Mouse (Mus musculus): ENCODE results near the gene Mvd. TPM values are rescaled to one million over a fixed set of nuclear protein-coding genes. Genes with fewer than 3 reads are reported as not detected.

Mvd gene
- polyA plus RNA-seq, 2 experiments, result 38.2 to 42.3 TPM

DNA sequence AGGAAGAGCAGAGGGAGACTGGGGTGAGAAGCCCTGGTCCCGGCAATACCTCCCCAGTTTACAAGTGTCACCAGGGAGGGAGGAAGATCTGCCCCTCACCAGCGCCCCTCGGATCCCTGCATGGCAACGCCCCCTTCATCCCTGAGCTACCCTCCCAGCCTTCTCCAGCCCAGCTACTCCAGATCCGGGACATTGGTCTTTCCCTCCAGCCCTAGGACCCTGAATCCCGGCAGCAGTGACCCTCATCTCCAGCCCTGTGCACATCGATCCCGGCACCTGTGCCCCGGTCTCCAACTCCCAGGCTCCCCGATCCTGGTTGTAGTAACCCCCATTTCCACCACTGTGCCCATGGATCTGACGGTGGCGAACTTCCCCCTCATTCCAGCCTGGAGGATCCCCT, 441 bp downstream of the Mvd start:
- no peak for DNase-seq (ENCODE audit: low spot score)
- no peaks in the 10 kb centered on the region for H3K9me3 ChIP-seq (ENCODE audit: control insufficient read depth, low read length)
- peaks cover 14% of the 10 kb centered on the region for H3K36me3 ChIP-seq (ENCODE audit: control insufficient read depth, insufficient read depth, low read length)
- H3K9ac ChIP-seq (ENCODE audit: low read depth, low read length, severe bottlenecking), result peak overlapping the region; percentile 65
- H3K4me1 ChIP-seq (ENCODE audit: control insufficient read depth, insufficient read depth, low read length), result peaks cover 14% of the 10 kb centered on the region
- TF ChIP-seq POLR2A (IDR thresholded peaks at IDR 0.05; ENCODE audit: borderline replicate concordance, extremely low read depth, insufficient read depth, insufficient read length), result no peak
- no peak; the same call in 1 of the 2 replicates for ATAC-seq (ENCODE audit: low FRiP score, low read depth)
- WGBS, result 3% methylated on average over 10 of the region's 12 CpGs
- H3K27ac ChIP-seq (replicated peaks; ENCODE audit: low read depth, low read length), result peak overlapping the region; percentile 28; the same call in 1 of the 2 replicates
- no peaks in the 10 kb centered on the region for H3K27me3 ChIP-seq (ENCODE audit: control insufficient read depth, insufficient read depth, low read length)
- peak overlapping the region; percentile 68 for H3K4me3 ChIP-seq (replicated peaks; ENCODE audit: low read length)
- peak overlapping the region; percentile 95 for H3K4me2 ChIP-seq (replicated peaks; ENCODE audit: low read depth, low read length, severe bottlenecking)

DNA sequence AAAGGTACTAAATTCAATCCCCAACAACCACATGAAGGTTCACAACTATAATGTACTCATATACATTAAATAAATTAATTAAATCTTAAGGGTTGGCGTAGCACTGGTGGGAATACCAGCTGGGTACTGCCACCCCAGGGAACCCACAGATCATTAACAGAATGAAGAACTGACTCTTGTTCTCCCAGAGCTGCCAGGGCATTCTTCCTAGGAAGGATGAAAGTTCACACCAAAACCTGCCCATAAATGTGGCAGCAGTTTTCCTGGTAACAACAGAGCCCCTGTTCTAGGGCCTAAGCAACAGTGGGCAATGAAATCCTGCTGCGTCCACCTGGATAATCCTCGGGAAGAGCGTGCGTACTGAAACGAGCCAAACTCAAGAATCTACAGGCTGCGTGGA, 866 bp downstream of the Mvd start:
- H3K9me3 ChIP-seq (ENCODE audit: control insufficient read depth, low read length), result no peaks in the 10 kb centered on the region
- H3K27ac ChIP-seq (replicated peaks; ENCODE audit: low read depth, low read length), result no peak overlapping the region
- H3K9ac ChIP-seq (ENCODE audit: low read depth, low read length, severe bottlenecking), result peak overlapping the region; percentile 65
- DNase-seq (ENCODE audit: low spot score) (no peak), ATAC-seq (ENCODE audit: low FRiP score, low read depth) (no peak)
- no peaks in the 10 kb centered on the region for H3K27me3 ChIP-seq (ENCODE audit: control insufficient read depth, insufficient read depth, low read length)
- peaks cover 14% of the 10 kb centered on the region for H3K4me1 ChIP-seq (ENCODE audit: control insufficient read depth, insufficient read depth, low read length)
- TF ChIP-seq POLR2A (IDR thresholded peaks at IDR 0.05; ENCODE audit: borderline replicate concordance, extremely low read depth, insufficient read depth, insufficient read length), result no peak
- H3K4me2 ChIP-seq (replicated peaks; ENCODE audit: low read depth, low read length, severe bottlenecking), result peak overlapping the region; percentile 95
- peak overlapping the region; percentile 68 for H3K4me3 ChIP-seq (replicated peaks; ENCODE audit: low read length)
- peaks cover 18% of the 10 kb centered on the region for H3K36me3 ChIP-seq (ENCODE audit: control insufficient read depth, insufficient read depth, low read length)
- 14% methylated on average over 7 of the region's 7 CpGs for WGBS

DNA sequence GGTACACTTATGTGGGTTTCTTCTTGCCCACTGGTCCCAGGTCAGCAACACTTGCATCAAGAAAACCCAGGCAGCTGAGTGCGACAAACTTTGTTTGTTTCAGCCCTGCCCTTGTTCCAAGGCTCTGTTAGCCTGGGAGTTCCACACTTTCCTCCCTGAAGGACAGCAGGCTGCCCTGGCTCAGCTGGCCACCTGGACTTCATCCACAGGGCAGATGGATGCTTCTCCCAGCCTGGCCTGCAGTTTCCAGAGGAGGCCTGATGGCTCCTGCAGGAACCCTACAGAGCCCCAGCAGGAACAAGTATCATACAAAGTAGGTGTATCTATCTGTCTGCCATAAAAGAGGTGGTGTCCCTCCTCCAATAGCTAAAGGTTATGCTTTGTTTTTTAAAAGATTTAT, 1.9 kb downstream of the Mvd start:
- Histone ChIP-seq H3K9me3 (ENCODE audit: control insufficient read depth, low read length) (no peaks in the 10 kb centered on the region), H3K36me3 (ENCODE audit: control insufficient read depth, insufficient read depth, low read length) (peaks cover 29% of the 10 kb centered on the region), H3K4me2 (replicated peaks; ENCODE audit: low read depth, low read length, severe bottlenecking) (no peak overlapping the region), H3K27me3 (ENCODE audit: control insufficient read depth, insufficient read depth, low read length) (no peaks in the 10 kb centered on the region), H3K4me1 (ENCODE audit: control insufficient read depth, insufficient read depth, low read length) (peaks cover 14% of the 10 kb centered on the region), H3K9ac (ENCODE audit: low read depth, low read length, severe bottlenecking) (no peak overlapping the region), H3K27ac (replicated peaks; ENCODE audit: low read depth, low read length) (no peak overlapping the region), H3K4me3 (replicated peaks; ENCODE audit: low read length) (no peak overlapping the region)
- no peak for ATAC-seq (ENCODE audit: low FRiP score, low read depth)
- 100% methylated on average over 1 of the region's 1 CpGs for WGBS
- no peak for TF ChIP-seq POLR2A (IDR thresholded peaks at IDR 0.05; ENCODE audit: borderline replicate concordance, extremely low read depth, insufficient read depth, insufficient read length)
- no peak for DNase-seq (ENCODE audit: low spot score)

DNA sequence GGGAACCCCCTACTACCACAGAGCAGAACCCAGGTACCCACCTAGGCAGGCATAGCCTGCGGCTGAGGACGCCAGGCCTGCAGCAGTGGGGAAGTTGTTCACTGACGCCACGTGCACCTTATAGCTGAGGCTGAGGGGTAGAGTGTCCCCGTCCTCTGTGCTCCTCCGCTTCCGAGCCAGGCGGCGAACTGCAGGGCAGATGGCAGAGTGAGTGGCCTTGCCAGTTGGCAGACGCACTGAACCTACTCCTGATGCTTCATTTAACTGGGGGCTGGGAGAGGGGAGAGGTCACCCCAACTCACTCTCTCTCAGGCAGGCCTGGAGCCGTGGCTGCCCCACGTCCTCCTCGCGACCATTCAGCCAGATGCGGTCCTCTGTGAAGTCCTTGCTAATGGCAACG, 3.9 kb downstream of the Mvd start:
- ATAC-seq (ENCODE audit: low FRiP score, low read depth), result no peak
- peaks cover 6% of the 10 kb centered on the region for H3K4me1 ChIP-seq (ENCODE audit: control insufficient read depth, insufficient read depth, low read length)
- no peak overlapping the region for H3K4me2 ChIP-seq (replicated peaks; ENCODE audit: low read depth, low read length, severe bottlenecking)
- H3K36me3 ChIP-seq (ENCODE audit: control insufficient read depth, insufficient read depth, low read length), result peaks cover 42% of the 10 kb centered on the region
- H3K9me3 ChIP-seq (ENCODE audit: control insufficient read depth, low read length), result no peaks in the 10 kb centered on the region
- no peak overlapping the region for H3K9ac ChIP-seq (ENCODE audit: low read depth, low read length, severe bottlenecking)
- no peak overlapping the region for H3K4me3 ChIP-seq (replicated peaks; ENCODE audit: low read length)
- H3K27me3 ChIP-seq (ENCODE audit: control insufficient read depth, insufficient read depth, low read length), result no peaks in the 10 kb centered on the region
- TF ChIP-seq POLR2A (IDR thresholded peaks at IDR 0.05; ENCODE audit: borderline replicate concordance, extremely low read depth, insufficient read depth, insufficient read length), result no peak
- 91% methylated on average over 16 of the region's 16 CpGs for WGBS
- DNase-seq (ENCODE audit: low spot score), result no peak
- no peak overlapping the region for H3K27ac ChIP-seq (replicated peaks; ENCODE audit: low read depth, low read length)

DNA sequence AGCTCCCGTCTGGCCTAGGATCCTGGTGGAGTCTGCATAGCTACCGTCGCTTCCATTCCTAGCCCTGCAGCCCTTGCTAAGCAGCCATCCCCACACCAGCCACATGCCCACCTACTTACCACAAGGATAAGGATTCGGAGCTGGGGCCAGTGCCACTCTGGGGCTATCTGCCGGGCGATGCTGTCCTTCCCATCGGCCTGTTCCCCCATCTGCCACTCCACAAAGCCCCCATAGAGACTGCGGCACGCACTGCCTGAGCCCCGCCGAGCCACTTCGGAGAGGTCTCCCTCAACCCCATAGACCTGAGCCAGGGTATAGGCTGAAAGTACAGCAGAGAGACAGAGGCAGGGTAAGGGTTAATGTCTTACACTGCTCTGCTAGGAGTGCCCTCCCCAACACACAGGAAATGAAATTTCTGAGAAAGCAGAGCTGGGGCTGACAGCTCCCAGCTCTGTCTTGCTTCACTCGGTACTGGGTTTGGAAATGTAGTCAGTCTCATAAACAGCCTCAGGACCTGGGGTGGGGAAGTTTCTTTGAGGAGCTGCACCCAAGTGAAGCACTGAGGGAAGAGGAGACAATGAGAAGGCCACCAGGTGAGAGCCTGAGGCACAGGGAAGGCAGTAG, 5.4 kb downstream of the Mvd start:
- no peak for DNase-seq (ENCODE audit: low spot score)
- no peak overlapping the region for H3K9ac ChIP-seq (ENCODE audit: low read depth, low read length, severe bottlenecking)
- ATAC-seq (ENCODE audit: low FRiP score, low read depth), result no peak
- peaks cover 42% of the 10 kb centered on the region for H3K36me3 ChIP-seq (ENCODE audit: control insufficient read depth, insufficient read depth, low read length)
- peaks cover 9% of the 10 kb centered on the region for H3K4me1 ChIP-seq (ENCODE audit: control insufficient read depth, insufficient read depth, low read length)
- H3K4me3 ChIP-seq (replicated peaks; ENCODE audit: low read length), result no peak overlapping the region
- no peak overlapping the region for H3K27ac ChIP-seq (replicated peaks; ENCODE audit: low read depth, low read length)
- no peaks in the 10 kb centered on the region for H3K27me3 ChIP-seq (ENCODE audit: control insufficient read depth, insufficient read depth, low read length)
- H3K9me3 ChIP-seq (ENCODE audit: control insufficient read depth, low read length), result no peaks in the 10 kb centered on the region
- no peak overlapping the region for H3K4me2 ChIP-seq (replicated peaks; ENCODE audit: low read depth, low read length, severe bottlenecking)
- no peak for TF ChIP-seq POLR2A (IDR thresholded peaks at IDR 0.05; ENCODE audit: borderline replicate concordance, extremely low read depth, insufficient read depth, insufficient read length)
- WGBS, result 86% methylated on average over 13 of the region's 13 CpGs

Data from limb, embryonic 14.5 days (tissue).